Mouse (Mus musculus): Measurements from ENCODE around the gene Rag2. TPM values are rescaled to one million over a fixed set of nuclear protein-coding genes. Genes with fewer than 3 reads are reported as not detected.
A peak's percentile ranks its signal among the peaks of the same experiment; 100 is the strongest.

Rag2 gene
- polyA plus RNA-seq, 1 experiment: not detected

DNA sequence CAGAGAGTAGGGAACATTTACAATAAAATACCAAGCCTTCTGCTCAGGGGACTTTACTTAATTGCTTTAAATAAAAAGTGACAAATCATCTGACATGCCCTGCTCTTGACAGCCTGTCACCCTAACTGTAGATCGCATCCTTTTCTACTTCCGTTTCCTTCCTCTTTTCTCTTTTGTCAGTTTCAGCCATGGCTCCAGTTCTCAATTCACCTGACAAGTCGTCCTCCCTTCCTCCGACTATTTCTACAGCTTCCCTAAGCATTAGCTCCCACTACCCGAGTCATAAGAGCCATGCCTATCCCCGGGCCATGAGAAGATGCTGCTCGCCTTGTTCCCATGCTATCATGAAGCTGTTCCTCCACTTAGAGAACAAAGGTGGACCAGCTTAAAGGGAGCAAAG lies 2.9 kb upstream of the Rag2 start:
- Histone ChIP-seq H3K27ac (ENCODE audit: insufficient read depth, low read depth, low read length) (no peak overlapping the region), H3K4me3 (ENCODE audit: insufficient read depth, low read length) (no peak overlapping the region), H3K4me1 (ENCODE audit: control insufficient read depth, insufficient read depth, low read length) (peaks cover 18% of the 10 kb centered on the region)
- TF ChIP-seq POLR2A (IDR thresholded peaks at IDR 0.05; ENCODE audit: borderline replicate concordance, low read depth, low read length): no peak
- TF ChIP-seq CTCF (IDR thresholded peaks at IDR 0.05; ENCODE audit: low read depth, low read length): no peak

DNA sequence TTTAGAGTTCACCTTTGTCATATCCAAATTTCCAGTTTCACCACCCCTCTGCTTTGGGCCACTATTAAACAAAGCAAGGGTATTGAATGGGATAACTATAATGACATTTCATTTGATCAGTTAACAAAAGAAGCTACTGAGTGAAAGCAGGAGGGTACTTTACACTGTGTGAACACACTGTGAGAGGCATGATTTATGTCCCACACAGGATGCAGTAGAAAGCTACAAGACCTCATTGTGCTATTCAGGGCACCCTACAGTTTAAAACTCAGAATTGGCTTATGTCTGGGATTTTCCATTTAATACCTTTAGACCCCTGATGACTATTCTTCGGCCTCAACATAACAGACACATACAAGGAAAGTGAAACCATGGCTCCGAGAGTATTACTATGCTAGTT lies 1.5 kb upstream of the Rag2 start:
- peaks cover 19% of the 10 kb centered on the region for H3K4me1 ChIP-seq (ENCODE audit: control insufficient read depth, insufficient read depth, low read length)
- H3K27ac ChIP-seq (ENCODE audit: insufficient read depth, low read depth, low read length): no peak overlapping the region
- TF ChIP-seq CTCF (IDR thresholded peaks at IDR 0.05; ENCODE audit: low read depth, low read length): no peak
- TF ChIP-seq POLR2A (IDR thresholded peaks at IDR 0.05; ENCODE audit: borderline replicate concordance, low read depth, low read length): no peak
- H3K4me3 ChIP-seq (ENCODE audit: insufficient read depth, low read length): no peak overlapping the region

DNA sequence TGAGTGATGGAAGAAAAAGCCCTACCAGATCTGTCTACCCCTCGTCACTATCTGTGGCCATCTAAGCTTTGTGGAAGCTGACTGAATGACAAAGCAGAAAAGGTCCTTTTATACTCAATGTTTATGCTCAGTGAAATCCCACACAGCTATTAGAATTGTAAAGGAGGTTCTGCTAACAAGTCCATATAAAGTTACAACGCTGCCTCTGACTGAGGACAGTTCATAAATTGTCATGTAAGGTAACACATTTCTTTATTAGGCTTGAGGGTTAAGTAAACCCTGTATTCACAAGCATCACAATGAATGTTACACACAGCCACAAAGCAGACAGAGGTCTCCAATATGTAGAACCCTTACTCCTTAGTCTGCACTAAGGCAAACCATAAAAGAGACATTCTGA lies 507 bp upstream of the Rag2 start:
- H3K4me3 ChIP-seq (ENCODE audit: insufficient read depth, low read length): no peak overlapping the region
- H3K27ac ChIP-seq (ENCODE audit: insufficient read depth, low read depth, low read length): no peak overlapping the region
- peaks cover 16% of the 10 kb centered on the region for H3K4me1 ChIP-seq (ENCODE audit: control insufficient read depth, insufficient read depth, low read length)
- TF ChIP-seq POLR2A (IDR thresholded peaks at IDR 0.05; ENCODE audit: borderline replicate concordance, low read depth, low read length) (no peak), CTCF (IDR thresholded peaks at IDR 0.05; ENCODE audit: low read depth, low read length) (no peak)

DNA sequence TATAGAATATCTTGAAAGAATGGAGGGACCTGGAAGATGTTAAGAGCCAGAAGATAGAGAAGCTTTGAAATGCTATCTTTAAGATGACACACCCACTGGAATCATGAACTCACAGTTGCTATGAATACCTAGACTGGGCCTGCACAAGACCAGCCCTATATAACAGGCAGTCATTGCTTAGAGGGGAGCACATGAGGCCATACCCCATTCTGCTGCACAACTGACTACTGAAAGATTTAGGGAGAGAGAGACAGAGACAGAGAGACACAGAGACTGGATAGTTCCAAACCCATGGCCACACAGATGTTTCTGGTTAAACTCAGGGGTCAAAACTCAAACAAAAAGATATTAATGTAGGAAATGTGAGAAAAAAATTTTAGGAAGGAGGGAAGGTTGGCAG lies 2.7 kb downstream of the Rag2 start:
- TF ChIP-seq CTCF (IDR thresholded peaks at IDR 0.05; ENCODE audit: low read depth, low read length) (no peak), POLR2A (IDR thresholded peaks at IDR 0.05; ENCODE audit: borderline replicate concordance, low read depth, low read length) (no peak)
- Histone ChIP-seq H3K27ac (ENCODE audit: insufficient read depth, low read depth, low read length) (no peak overlapping the region), H3K4me1 (ENCODE audit: control insufficient read depth, insufficient read depth, low read length) (peaks cover 3% of the 10 kb centered on the region; the same call in 1 of the 2 replicates)

DNA sequence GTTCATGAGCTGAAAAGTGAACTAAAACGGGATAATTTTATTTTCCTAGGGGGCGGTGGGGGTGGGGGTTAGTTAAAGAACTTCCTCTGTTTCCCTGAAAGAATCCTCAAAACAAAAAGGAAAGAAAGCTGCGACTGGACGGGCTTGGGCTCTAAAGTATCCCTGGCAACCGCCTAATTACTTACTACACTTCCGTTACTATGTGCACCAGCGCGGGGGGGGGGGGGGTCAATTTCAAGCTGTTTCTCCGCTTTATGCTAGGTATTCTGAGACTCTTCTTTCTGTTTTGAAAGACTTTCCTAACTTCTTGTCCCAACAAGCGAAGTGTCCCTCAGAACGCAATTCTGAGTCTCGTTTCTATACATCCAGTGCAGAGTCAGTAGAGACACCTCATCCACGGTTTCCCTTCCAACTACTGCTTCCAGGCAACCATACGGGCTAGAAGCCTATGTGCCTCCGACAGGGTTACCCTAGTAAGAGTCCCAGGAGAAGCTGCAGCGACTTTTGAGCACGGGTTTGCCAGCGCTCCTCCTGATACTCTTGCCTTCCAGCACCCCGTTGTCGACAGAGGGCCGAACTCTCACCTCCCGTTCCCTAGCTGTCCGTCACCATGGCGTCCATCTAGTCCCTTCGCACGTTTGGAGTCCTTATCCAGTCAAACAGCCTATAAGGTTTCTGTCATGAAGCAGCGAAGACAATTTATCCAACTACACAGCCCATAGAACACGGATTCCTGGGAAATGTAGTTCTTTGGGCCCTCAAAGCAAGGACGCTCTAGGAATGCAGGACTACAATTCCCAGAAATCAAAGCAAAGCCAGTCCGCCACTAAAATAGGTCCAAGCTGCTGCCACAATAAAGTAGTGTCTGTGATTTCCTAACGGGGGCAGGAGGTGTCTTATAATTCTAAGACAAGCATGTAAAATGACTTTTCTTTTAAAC lies 4.0 kb downstream of the Rag2 start:
- TF ChIP-seq POLR2A (IDR thresholded peaks at IDR 0.05; ENCODE audit: borderline replicate concordance, low read depth, low read length) (peak; percentile 55; the same call in 1 of the 2 replicates), CTCF (IDR thresholded peaks at IDR 0.05; ENCODE audit: low read depth, low read length) (no peak)
- Histone ChIP-seq H3K4me3 (ENCODE audit: insufficient read depth, low read length) (peak overlapping the region; percentile 75), H3K27ac (ENCODE audit: insufficient read depth, low read depth, low read length) (peak overlapping the region; percentile 44), H3K4me1 (ENCODE audit: control insufficient read depth, insufficient read depth, low read length) (peaks cover 3% of the 10 kb centered on the region; the same call in 1 of the 2 replicates)

More for the DNA sequence above, 2.7 kb downstream of the Rag2 start:
- H3K4me3 ChIP-seq (ENCODE audit: insufficient read depth, low read length): no peak overlapping the region

DNA sequence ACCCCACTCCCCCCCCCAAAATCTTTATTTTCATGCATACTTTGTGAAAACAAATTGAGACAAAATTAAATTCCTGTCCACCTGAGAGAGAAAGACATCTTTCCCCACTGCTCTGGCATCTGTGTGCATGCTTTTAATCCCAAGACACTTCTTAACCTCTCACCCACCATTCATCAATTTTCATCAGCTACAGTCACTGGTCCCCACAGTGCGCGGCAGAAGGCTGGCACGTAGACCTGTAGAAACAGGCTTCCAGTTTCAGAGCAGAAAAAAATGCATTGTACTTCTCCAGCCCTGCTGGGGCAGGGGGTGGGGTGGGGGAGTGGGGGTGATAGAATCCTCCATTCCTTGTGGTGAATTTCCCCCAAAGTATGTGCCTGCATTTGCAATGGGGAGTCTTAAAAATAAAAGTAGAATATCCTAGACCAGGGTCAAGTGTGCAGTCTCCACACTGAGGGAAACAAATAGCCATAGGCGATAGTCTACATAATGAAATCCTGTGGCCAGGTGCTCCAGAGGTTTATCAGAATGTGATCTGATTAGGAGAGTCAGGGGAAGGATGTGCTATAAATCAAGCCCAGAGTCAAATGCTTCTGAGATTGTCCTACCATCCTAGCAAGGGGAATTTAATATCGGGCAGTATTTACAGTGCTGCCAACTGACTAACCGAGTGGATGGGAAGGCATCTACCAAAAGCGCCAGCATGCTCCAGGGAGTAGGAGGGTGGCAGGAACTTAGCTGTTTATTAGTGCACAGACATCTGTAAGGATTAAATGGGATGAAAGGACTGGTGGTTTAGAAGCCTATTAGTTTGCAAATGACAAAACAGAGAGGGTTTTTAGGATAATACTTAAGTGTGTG lies 14.7 kb downstream of the Rag2 start:
- H3K27ac ChIP-seq (ENCODE audit: insufficient read depth, low read depth, low read length): no peak overlapping the region
- no peaks in the 10 kb centered on the region for H3K4me1 ChIP-seq (ENCODE audit: control insufficient read depth, insufficient read depth, low read length)
- no peak for TF ChIP-seq CTCF (IDR thresholded peaks at IDR 0.05; ENCODE audit: low read depth, low read length)
- H3K4me3 ChIP-seq (ENCODE audit: insufficient read depth, low read length): no peak overlapping the region

DNA sequence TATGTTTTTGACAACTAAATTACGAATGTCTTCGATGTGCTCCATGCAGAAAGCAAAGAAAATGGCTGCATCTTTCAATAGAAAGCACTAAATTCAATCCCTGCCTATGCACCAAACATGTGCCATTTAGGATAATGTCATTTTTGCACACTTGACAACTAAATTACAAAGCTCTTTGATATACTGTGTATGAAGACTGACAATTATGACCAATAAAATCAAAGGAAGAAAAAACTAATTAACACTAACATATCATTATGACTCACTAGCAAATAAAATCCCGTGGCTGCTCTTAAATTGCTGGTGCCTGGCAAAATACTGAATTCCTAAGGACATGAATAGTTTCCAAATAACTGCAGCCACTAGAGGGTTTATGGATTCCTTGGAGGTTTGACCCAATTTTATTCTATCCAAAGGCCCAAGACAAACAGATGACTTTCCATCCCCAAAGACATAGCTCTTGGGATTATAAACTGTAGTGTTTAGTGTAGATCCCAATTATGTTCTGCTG lies 15.4 kb downstream of the Rag2 start:
- Histone ChIP-seq H3K4me3 (ENCODE audit: insufficient read depth, low read length) (no peak overlapping the region), H3K27ac (ENCODE audit: insufficient read depth, low read depth, low read length) (no peak overlapping the region), H3K4me1 (ENCODE audit: control insufficient read depth, insufficient read depth, low read length) (no peaks in the 10 kb centered on the region)
- no peak for TF ChIP-seq CTCF (IDR thresholded peaks at IDR 0.05; ENCODE audit: low read depth, low read length)
- no peak for TF ChIP-seq POLR2A (IDR thresholded peaks at IDR 0.05; ENCODE audit: borderline replicate concordance, low read depth, low read length)

DNA sequence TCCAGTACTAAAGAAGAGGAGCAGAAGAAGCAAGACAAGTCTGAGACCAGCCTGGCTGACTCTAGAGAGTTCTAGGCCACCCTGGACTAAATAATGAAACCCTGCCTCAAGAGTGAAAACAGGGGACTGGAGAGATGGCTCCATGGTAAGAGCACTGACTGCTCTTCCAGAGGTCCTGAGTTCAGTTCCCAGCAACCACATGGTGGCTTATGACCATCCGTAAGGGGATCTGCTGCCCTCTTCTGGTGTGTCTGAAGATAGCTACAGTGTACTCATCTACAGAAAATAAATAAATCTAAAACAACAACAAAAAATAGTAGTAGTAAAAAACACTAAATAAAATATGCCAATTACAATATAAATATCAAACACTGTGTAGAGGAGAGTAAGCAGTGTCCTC lies 21.3 kb downstream of the Rag2 start:
- TF ChIP-seq CTCF (IDR thresholded peaks at IDR 0.05; ENCODE audit: low read depth, low read length) (no peak), POLR2A (IDR thresholded peaks at IDR 0.05; ENCODE audit: borderline replicate concordance, low read depth, low read length) (no peak)
- H3K27ac ChIP-seq (ENCODE audit: insufficient read depth, low read depth, low read length): no peak overlapping the region

DNA sequence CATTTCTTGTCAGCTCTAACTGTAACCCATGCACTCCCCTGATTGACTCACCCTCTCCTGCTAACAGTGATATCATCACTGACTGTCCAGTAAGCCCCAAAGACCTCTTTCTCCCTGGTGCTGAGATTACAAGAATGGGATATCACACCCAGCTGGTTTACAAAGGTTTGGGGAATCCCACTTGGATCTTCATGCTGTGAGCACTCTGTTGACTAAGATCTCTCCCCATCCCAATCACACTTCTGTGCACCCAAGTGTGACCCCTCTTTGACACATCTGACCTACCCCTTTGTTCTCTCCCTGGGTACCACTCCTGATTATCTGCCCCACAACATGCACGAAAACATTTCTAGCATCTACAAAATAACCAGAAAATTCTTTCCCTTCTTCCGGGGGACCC lies 23.8 kb downstream of the Rag2 start:
- H3K27ac ChIP-seq (ENCODE audit: insufficient read depth, low read depth, low read length): no peak overlapping the region
- H3K4me3 ChIP-seq (ENCODE audit: insufficient read depth, low read length): no peak overlapping the region
- H3K4me1 ChIP-seq (ENCODE audit: control insufficient read depth, insufficient read depth, low read length): no peaks in the 10 kb centered on the region
- no peak for TF ChIP-seq CTCF (IDR thresholded peaks at IDR 0.05; ENCODE audit: low read depth, low read length)
- TF ChIP-seq POLR2A (IDR thresholded peaks at IDR 0.05; ENCODE audit: borderline replicate concordance, low read depth, low read length): no peak

More for the DNA sequence above, 21.3 kb downstream of the Rag2 start:
- Histone ChIP-seq H3K4me3 (ENCODE audit: insufficient read depth, low read length) (no peak overlapping the region), H3K4me1 (ENCODE audit: control insufficient read depth, insufficient read depth, low read length) (no peaks in the 10 kb centered on the region)

All from bone marrow macrophage, adult 2 months (primary cell).